Mouse (Mus musculus): ENCODE data around the gene Rgr.

Rgr gene

GRCm38 (mm10) chr14:36985693-36986092 is 63.1 kb downstream of the Rgr start:
- TF ChIP-seq NANOG (IDR thresholded peaks at IDR 0.05; ENCODE audit: borderline replicate concordance, low read length) = no peak
- TF ChIP-seq CTCF (conservative IDR thresholded peaks at IDR 0.05; ENCODE audit: low read length) = no peak
- TF ChIP-seq POU5F1 (IDR thresholded peaks at IDR 0.05; ENCODE audit: borderline replicate concordance, low read length) = no peak
- H3K9me3 ChIP-seq (ENCODE audit: low read length) = no peaks in the 10 kb centered on the region
- H3K4me1 ChIP-seq (replicated peaks; ENCODE audit: low read depth, low read length) = no peaks in the 10 kb centered on the region
- H3K27me3 ChIP-seq (ENCODE audit: insufficient read depth, low read length) = no peaks in the 10 kb centered on the region
- H3K36me3 ChIP-seq (ENCODE audit: insufficient read depth, low read length) = no peaks in the 10 kb centered on the region
- H3K4me3 ChIP-seq (replicated peaks; ENCODE audit: low read length) = no peak overlapping the region

All from E14TG2a.4 (cell line).